Mouse (Mus musculus): ENCODE measurements around the gene Lnp1.

Lnp1 gene

GRCm38 (mm10) chr16:56891583-56891982 is 36.3 kb downstream of the Lnp1 start:
- H3K36me3 ChIP-seq (ENCODE audit: insufficient read depth, low read length), result no peaks in the 10 kb centered on the region
- peaks cover 3% of the 10 kb centered on the region for H3K9me3 ChIP-seq (ENCODE audit: low read length)
- H3K4me3 ChIP-seq (replicated peaks; ENCODE audit: low read length), result no peak overlapping the region
- no peak for TF ChIP-seq CTCF (conservative IDR thresholded peaks at IDR 0.05; ENCODE audit: low read length)
- TF ChIP-seq POU5F1 (IDR thresholded peaks at IDR 0.05; ENCODE audit: borderline replicate concordance, low read length), result no peak
- no peak for TF ChIP-seq NANOG (IDR thresholded peaks at IDR 0.05; ENCODE audit: borderline replicate concordance, low read length)
- H3K4me1 ChIP-seq (replicated peaks; ENCODE audit: low read depth, low read length), result peaks cover 11% of the 10 kb centered on the region
- H3K27me3 ChIP-seq (ENCODE audit: insufficient read depth, low read length), result peaks cover 4% of the 10 kb centered on the region; the same call in 1 of the 2 replicates

- H3K4me1 ChIP-seq (replicated peaks; ENCODE audit: low read depth, low read length), result peaks cover 19% of the 10 kb centered on the region
- TF ChIP-seq NANOG (IDR thresholded peaks at IDR 0.05; ENCODE audit: borderline replicate concordance, low read length), result no peak
- TF ChIP-seq CTCF (conservative IDR thresholded peaks at IDR 0.05; ENCODE audit: low read length), result no peak
- no peak for TF ChIP-seq POU5F1 (IDR thresholded peaks at IDR 0.05; ENCODE audit: borderline replicate concordance, low read length)
- H3K4me3 ChIP-seq (replicated peaks; ENCODE audit: low read length), result peak overlapping the region; percentile 85
- H3K36me3 ChIP-seq (ENCODE audit: insufficient read depth, low read length), result no peaks in the 10 kb centered on the region
- H3K9me3 ChIP-seq (ENCODE audit: low read length), result no peaks in the 10 kb centered on the region
- H3K27me3 ChIP-seq (ENCODE audit: insufficient read depth, low read length), result peaks cover 7% of the 10 kb centered on the region; the same call in 1 of the 2 replicates
Observed at GRCm38 (mm10) chr16:56886616-56887116, 41.2 kb downstream of the Lnp1 start.

- TF ChIP-seq CTCF (conservative IDR thresholded peaks at IDR 0.05; ENCODE audit: low read length) (no peak), POU5F1 (IDR thresholded peaks at IDR 0.05; ENCODE audit: borderline replicate concordance, low read length) (no peak), NANOG (IDR thresholded peaks at IDR 0.05; ENCODE audit: borderline replicate concordance, low read length) (no peak)
- peak within 1 kb of the TSS; percentile 85 for H3K4me3 ChIP-seq (replicated peaks; ENCODE audit: low read length)
Observed at GRCm38 (mm10) chr16:56885824-56886615, 41.8 kb downstream of the Lnp1 start, which contains the start of gene Tmem45a. Tmem45a (minus strand) TSS chr16:56886166.

GRCm38 (mm10) chr16:56884811-56885210 is 43.0 kb downstream of the Lnp1 start:
- H3K27me3 ChIP-seq (ENCODE audit: insufficient read depth, low read length), result peaks cover 7% of the 10 kb centered on the region; the same call in 1 of the 2 replicates
- TF ChIP-seq POU5F1 (IDR thresholded peaks at IDR 0.05; ENCODE audit: borderline replicate concordance, low read length) (no peak), CTCF (conservative IDR thresholded peaks at IDR 0.05; ENCODE audit: low read length) (no peak), NANOG (IDR thresholded peaks at IDR 0.05; ENCODE audit: borderline replicate concordance, low read length) (no peak)
- H3K36me3 ChIP-seq (ENCODE audit: insufficient read depth, low read length), result no peaks in the 10 kb centered on the region
- no peak overlapping the region for H3K4me3 ChIP-seq (replicated peaks; ENCODE audit: low read length)
- no peaks in the 10 kb centered on the region for H3K9me3 ChIP-seq (ENCODE audit: low read length)
- H3K4me1 ChIP-seq (replicated peaks; ENCODE audit: low read depth, low read length), result peaks cover 29% of the 10 kb centered on the region

More at GRCm38 (mm10) chr16:56885824-56886615, 41.8 kb downstream of the Lnp1 start, which contains the start of gene Tmem45a:
- no peaks in the 10 kb centered on the region for H3K36me3 ChIP-seq (ENCODE audit: insufficient read depth, low read length)
- H3K9me3 ChIP-seq (ENCODE audit: low read length), result no peaks in the 10 kb centered on the region
- peaks cover 7% of the 10 kb centered on the region; the same call in 1 of the 2 replicates for H3K27me3 ChIP-seq (ENCODE audit: insufficient read depth, low read length)
- H3K4me1 ChIP-seq (replicated peaks; ENCODE audit: low read depth, low read length), result peaks cover 21% of the 10 kb centered on the region

GRCm38 (mm10) chr16:56873410-56873809 is 54.5 kb downstream of the Lnp1 start:
- H3K36me3 ChIP-seq (ENCODE audit: insufficient read depth, low read length), result no peaks in the 10 kb centered on the region
- peaks cover 38% of the 10 kb centered on the region for H3K4me1 ChIP-seq (replicated peaks; ENCODE audit: low read depth, low read length)
- TF ChIP-seq CTCF (conservative IDR thresholded peaks at IDR 0.05; ENCODE audit: low read length) (no peak), NANOG (IDR thresholded peaks at IDR 0.05; ENCODE audit: borderline replicate concordance, low read length) (no peak), POU5F1 (IDR thresholded peaks at IDR 0.05; ENCODE audit: borderline replicate concordance, low read length) (no peak)
- H3K27me3 ChIP-seq (ENCODE audit: insufficient read depth, low read length), result no peaks in the 10 kb centered on the region
- no peak overlapping the region for H3K4me3 ChIP-seq (replicated peaks; ENCODE audit: low read length)
- 0 out of 2 replicates have a peak, but pooled peaks cover 4% of the 10 kb centered on the region for H3K9me3 ChIP-seq (ENCODE audit: low read length)

- TF ChIP-seq POU5F1 (IDR thresholded peaks at IDR 0.05; ENCODE audit: borderline replicate concordance, low read length), result no peak
- no peak for TF ChIP-seq NANOG (IDR thresholded peaks at IDR 0.05; ENCODE audit: borderline replicate concordance, low read length)
- no peak for TF ChIP-seq CTCF (conservative IDR thresholded peaks at IDR 0.05; ENCODE audit: low read length)
- H3K27me3 ChIP-seq (ENCODE audit: insufficient read depth, low read length), result no peaks in the 10 kb centered on the region
- 0 out of 2 replicates have a peak, but pooled peaks cover 4% of the 10 kb centered on the region for H3K9me3 ChIP-seq (ENCODE audit: low read length)
- H3K4me3 ChIP-seq (replicated peaks; ENCODE audit: low read length), result no peak overlapping the region
- peaks cover 54% of the 10 kb centered on the region for H3K4me1 ChIP-seq (replicated peaks; ENCODE audit: low read depth, low read length)
- no peaks in the 10 kb centered on the region for H3K36me3 ChIP-seq (ENCODE audit: insufficient read depth, low read length)
Observed at GRCm38 (mm10) chr16:56870458-56870857, 57.4 kb downstream of the Lnp1 start.

- Histone ChIP-seq H3K27me3 (ENCODE audit: insufficient read depth, low read length) (no peaks in the 10 kb centered on the region), H3K4me1 (replicated peaks; ENCODE audit: low read depth, low read length) (peaks cover 41% of the 10 kb centered on the region), H3K4me3 (replicated peaks; ENCODE audit: low read length) (no peak overlapping the region), H3K9me3 (ENCODE audit: low read length) (0 out of 2 replicates have a peak, but pooled peaks cover 4% of the 10 kb centered on the region), H3K36me3 (ENCODE audit: insufficient read depth, low read length) (no peaks in the 10 kb centered on the region)
- no peak for TF ChIP-seq POU5F1 (IDR thresholded peaks at IDR 0.05; ENCODE audit: borderline replicate concordance, low read length)
- no peak; the same call in 1 of the 2 replicates for TF ChIP-seq NANOG (IDR thresholded peaks at IDR 0.05; ENCODE audit: borderline replicate concordance, low read length)
- TF ChIP-seq CTCF (conservative IDR thresholded peaks at IDR 0.05; ENCODE audit: low read length), result no peak
Observed at GRCm38 (mm10) chr16:56868361-56868760, 59.5 kb downstream of the Lnp1 start.

GRCm38 (mm10) chr16:56867591-56867990 is 60.3 kb downstream of the Lnp1 start:
- no peak overlapping the region for H3K4me3 ChIP-seq (replicated peaks; ENCODE audit: low read length)
- H3K36me3 ChIP-seq (ENCODE audit: insufficient read depth, low read length), result no peaks in the 10 kb centered on the region
- TF ChIP-seq NANOG (IDR thresholded peaks at IDR 0.05; ENCODE audit: borderline replicate concordance, low read length) (no peak), CTCF (conservative IDR thresholded peaks at IDR 0.05; ENCODE audit: low read length) (no peak), POU5F1 (IDR thresholded peaks at IDR 0.05; ENCODE audit: borderline replicate concordance, low read length) (no peak)
- H3K4me1 ChIP-seq (replicated peaks; ENCODE audit: low read depth, low read length), result peaks cover 33% of the 10 kb centered on the region
- no peaks in the 10 kb centered on the region for H3K27me3 ChIP-seq (ENCODE audit: insufficient read depth, low read length)
- 0 out of 2 replicates have a peak, but pooled peaks cover 4% of the 10 kb centered on the region for H3K9me3 ChIP-seq (ENCODE audit: low read length)
